Mouse (Mus musculus): ENCODE data around the gene Zfp865.
A peak's percentile ranks its signal among the peaks of the same experiment; 100 is the strongest.
"Not testable (repeated sequence)": the region's sequence is repeated elsewhere in the genome, so short reads cannot be mapped to it uniquely, and the experiment has no call there.

Zfp865 gene

DNA sequence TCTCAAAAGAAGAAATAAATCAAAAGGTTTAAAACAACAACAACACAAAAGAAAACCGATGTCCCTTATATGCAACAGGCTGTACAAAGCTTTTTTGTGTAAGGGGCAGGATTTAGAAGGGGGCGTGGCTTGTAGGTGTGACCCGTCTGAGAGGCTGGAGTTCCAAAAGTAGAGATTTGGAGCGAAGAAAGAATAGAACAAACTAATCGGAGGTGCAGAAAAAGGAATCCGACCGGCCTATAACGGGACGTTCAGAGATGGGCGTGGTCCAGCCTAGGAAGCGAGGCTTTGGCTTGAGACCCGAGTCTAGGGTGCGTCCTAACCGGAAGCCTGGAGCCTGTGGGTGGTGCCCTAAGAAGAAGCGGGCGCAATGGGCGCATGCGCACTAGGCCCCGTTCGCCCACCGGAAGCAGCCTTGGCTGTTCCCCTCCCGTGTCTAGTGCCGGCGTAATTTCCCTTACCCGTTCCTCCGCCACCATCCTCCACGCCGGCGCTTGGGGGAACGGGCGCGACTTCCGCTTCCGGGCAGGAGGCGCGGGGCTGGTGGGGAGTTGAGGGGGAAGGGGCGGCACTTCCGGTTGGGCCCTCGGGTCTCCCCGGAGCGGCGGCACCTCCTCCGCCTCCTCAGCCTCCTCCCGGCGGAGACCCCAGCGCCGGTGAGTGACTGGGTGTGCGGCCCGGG is at the start of gene Zfp865, which contains the start of gene Ccdc106:
TSS of gene Zfp865 (plus strand) at position 377 of the 682 bp plus-strand sequence.
TSS of gene Ccdc106 (plus strand) at position 554 of the 682 bp plus-strand sequence.
- DNase-seq, result peak; percentile 99 to 100

DNA sequence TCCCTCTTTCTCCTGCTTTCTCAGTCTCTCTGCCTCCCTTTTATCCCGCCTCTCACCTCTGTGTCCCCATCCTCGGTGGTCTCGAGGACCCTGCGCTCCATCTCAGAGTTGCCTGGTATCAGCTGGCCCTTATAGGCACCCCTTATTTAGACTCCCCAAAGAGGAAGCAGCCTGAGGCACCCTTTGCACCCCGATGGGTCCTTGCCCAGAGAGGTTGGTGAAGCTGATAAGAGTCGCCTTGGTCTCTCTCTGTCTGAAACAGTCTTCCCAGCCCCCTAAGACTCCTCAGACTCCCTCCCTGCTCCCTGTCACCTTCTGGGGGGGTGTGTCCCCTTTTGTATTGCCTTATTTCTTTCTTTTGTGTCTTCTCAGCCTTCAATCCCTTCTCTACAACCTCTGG is 49.1 kb upstream of the Zfp865 start, which contains the start of gene Sbk3:
TSS of gene Sbk3 (minus strand) at position 101 of the 400 bp plus-strand sequence.
- no peak for DNase-seq

GRCm38 (mm10) chr7:4971710-4972109 is 48.5 kb upstream of the Zfp865 start:
- peak; percentile 50 to 75 for DNase-seq

- DNase-seq, result peak; percentile 60 to 77
Measured at GRCm38 (mm10) chr7:4972321-4973047, 47.7 kb upstream of the Zfp865 start.

DNA sequence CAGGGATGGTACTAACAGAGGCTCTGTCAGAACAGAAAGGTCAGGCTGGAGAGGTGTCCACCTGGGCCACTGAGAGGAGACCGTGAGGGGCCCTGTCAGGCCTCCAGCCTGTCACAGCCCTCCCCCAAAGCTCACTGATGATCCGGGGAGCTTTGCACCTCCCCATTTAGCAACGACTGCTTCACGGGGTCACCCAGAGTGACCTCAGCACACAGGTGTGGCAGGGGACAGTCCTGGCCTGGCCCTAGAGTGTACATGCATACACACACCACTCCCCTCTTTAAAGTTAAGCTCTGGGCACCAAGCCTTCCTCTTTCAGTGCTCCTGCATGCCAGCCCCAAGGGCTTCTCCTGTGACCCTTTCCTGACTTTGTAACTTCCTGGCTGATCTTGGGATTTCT is 44.7 kb upstream of the Zfp865 start:
- no peak for DNase-seq

DNA sequence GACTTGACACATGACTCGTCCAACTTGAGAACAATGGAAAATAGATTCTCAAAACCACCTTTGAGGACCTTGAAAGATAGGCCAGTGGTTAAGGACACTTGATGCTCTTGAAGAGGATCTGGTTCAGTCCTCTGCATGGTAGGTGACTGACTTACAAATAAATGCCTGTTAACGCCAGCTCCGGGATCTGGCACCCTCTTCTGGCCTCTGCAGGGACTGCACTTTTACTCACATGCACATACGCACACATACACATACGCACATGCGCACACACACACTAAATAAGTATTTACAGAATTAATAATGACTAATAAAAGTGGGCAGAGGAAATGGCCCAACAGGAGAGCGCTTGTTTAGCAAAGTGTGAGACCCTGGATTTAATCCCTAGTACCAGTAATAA is 43.3 kb upstream of the Zfp865 start:
- no peak for DNase-seq

DNA sequence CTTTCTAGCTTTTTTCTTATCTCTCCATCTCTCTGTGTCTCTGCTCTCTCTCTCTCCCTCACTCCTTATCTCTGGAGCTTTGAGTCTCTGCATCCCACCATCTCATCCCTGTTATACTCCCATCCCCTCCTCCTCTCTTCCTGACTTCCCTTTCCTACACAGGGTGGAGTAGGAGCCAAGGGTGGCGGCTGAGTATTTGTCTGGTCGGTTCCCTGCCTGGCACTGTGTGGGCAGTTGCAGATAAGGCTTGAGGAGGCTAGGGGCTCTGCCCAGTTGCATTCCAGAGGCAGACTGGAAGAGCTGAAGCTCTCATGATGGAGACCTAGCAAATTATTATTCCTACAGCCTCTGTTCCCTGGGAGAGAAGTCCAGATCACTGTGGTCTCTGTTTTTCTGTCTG is 31.9 kb upstream of the Zfp865 start:
- DNase-seq, result peak in 1 of 2 experiments; percentile 42

DNA sequence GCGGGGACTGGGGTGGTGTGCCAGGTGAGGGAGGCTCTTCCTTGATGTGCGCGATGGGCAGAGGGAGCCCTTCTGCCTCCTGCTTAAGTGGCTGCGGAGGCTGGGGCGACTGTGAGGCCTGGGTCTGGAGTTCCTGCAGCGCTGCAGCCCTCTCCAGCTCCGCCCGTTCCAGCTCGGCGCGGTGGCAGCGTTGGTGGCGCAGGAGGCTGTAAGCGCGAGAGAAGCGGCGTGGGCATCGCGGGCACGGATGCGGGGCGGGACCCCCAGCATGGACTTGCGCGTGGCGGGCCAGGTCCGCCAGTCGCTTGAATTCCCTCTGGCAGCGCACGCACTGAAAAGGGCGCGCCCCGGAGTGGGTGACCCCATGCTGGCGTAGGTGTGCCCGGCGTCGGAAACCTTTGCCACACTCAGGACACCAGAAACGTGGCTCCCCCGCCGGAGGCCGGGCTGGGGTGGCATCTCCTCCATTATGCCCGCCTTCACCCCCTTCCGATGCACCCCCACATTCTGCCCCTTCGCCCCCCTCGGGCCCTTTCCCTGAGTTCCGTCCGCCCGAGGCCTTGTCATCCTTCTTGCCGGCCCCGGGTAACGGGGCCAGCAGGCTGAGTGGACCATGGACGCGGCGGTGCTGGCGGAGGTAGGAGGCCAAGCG is 26.7 kb upstream of the Zfp865 start:
- no peak for DNase-seq

DNA sequence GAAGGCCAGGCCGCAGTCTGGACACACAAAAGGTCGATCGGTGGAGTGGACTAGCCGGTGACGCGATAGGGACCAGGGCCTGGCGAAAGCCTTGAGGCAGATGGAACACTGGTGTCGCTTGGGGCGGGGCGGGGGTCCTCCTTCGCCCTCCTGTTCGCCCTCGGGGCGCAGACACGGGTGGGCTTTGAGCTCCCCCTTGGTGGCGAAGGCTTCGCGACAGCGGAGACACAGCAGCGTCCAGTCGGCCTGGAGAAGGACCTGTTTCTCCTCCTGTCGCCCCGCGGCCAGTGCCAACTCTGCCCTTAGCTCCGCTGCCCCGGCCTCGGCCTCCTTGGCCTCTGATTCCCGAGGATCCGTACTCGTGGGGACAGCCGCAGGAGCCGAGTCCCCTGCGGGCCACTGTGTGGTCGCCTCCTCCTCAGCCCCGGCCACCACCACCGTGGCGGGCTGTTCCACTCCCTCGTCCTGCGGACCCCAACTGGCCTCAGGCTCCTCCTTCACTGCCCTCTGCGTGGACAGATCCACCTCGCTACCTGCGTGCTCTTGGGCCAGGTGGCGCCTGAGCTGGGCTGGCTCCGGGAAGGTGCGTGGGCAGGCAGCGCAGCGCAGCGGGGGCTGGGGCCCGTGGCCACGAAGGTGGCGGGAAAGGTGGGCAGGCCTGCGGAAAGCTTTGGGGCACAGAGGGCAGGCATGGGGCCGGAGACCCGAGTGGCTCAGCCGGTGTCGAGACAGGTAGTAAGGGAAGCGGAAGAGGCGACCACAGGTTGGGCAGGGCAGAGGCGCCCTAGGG is 26.0 kb upstream of the Zfp865 start:
- no peak for DNase-seq

DNA sequence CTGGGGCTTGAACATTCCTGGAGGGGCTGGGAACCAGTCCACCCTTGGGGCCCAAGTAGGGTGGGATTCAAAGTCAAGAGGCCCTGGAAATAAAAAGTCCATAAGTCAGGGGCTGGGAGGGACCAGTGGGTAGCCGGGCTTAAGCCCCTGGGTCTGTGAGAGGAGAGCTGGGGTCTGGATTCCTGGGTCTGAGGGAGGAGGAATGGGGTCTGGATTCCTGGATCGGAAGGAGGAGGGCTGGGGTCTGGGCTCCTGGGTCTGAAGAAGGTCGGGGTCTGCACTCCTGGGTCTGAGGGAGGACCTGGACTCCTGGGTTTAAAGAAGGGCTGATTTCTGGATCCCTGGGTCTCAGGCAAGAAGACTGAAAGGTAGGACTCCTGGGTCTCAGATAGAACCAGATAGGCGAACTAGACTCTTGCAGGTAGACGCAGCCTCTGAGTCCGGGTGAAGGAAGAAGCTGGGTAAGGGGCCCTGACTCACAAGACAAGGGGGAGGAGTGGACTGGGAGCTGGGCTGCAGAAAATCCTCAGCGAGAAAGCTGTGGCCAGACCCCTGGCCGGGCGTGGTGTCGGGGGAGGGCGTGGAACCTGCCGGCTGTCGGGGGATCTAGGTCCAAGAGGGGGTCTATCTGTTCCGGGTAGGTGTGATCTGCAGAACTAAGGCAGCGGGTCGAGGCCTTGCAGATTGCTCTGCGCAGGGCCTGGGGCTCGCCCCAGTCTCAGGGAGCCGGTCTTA is 24.7 kb upstream of the Zfp865 start:
- no peak for DNase-seq

GRCm38 (mm10) chr7:4996003-4996895 is 23.9 kb upstream of the Zfp865 start, which contains the start of gene Zfp579:
Gene Zfp579, minus strand, starts transcription at chr7:4996158.
- DNase-seq, result peak; percentile 94 to 96

DNA sequence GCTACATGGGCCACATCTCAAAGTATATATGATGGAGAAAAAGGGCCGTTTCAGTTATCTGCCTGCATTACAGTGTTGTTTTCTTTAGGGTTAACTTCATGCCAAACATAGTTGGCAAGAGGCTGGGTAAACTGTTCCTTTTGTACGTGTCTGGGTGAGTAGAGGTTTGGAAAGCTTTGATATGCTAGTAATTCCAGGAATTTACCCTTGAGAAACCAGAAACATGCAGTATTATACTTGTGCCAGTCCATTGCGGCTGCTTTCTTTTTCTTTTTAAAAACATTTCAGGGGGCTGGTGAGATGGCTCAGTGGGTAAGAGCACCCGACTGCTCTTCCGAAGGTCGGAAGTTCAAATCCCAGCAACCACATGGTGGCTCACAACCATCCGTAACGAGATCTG is 23.2 kb upstream of the Zfp865 start:
- DNase-seq, result no peak

GRCm38 (mm10) chr7:4999876-5000275 is 20.3 kb upstream of the Zfp865 start:
- DNase-seq, result peak in 1 of 2 experiments; percentile 46

DNA sequence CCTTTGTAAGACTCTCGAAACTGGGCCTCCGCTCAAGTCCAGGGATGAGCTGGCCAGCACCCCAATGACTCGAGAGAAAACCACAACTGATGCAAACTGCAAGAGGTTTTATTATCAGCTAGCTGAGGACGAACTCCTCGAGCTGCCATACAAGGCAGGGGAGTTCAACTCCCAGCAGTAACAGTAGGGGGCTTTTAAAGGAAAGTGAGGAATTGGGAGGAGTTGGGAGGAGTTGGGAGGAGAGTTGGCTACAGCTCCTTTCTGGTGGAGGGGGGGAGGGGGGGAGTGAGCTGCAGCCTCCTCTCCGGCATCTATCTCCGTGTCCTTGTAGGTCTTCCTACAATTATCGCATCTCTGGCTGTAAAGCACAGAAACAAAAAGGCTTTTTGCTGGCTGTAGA is 17.3 kb upstream of the Zfp865 start:
- DNase-seq, result not testable (repeated sequence)

DNA sequence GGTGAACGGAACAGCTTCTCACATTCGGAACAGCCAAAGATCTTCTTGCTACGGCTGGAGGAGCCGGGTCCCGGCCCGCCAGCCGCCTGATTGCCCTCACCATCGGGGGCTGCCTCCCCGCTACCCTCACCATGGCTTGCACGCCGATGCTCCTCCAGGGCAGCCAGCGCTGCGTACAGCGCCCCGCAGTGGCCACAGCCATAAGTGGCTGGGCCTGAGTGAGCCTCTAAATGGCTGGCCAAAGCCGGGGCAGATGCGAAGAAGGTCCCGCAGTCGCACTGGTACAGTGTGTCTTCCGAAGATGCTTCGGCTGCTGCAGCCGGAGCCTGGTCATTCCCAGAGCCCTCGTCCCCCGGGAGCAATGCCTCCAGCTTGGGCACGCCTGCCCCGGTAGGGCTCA is 11.9 kb upstream of the Zfp865 start:
- DNase-seq, result no peak

DNA sequence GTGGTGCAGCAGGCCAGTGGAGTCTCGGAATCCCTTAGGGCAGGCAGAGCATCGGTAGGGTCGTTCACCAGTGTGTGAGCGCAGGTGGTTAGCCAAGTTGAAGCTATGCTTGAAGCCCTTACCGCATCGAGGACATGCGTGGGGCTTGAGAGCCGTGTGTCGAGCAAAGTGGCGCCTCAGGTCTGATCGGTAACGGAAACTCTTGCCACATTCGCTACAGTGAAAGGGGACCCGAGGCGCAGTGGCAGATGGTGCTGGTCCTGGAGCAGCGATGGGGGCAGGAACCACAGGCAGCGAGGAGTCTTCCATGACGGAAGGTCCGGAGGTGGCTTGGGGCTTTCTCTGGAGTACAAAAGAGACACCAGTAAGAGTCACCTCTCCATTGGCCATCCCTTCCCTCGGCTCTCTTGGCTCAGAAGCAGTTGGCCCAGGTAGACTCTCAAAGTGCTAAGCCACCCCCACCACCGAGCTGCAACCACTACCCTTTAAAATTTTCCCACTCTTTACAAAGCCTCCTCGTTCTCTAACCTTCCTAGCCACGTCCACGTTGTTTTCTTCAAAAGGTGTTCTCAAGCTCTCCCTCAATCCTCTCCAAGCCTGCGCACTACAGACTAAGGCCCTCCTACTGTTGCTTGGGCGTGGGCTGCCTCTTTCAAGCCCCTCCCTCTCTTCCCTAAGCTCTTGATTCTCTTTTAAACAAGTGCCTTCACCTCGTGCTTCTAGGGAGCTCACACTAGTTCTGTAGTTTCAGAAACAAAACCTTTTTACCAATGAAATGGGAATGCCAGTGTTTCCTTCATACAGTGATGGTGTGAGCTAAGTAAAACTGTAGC is 7.3 kb upstream of the Zfp865 start:
- DNase-seq, result peak in 1 of 2 experiments; percentile 41

- DNase-seq, result peak; percentile 97 to 98
Measured at GRCm38 (mm10) chr7:5014251-5015117, 5.7 kb upstream of the Zfp865 start, which contains the start of the genes Zfp524 and Fiz1. Gene Zfp524, plus strand, starts transcription at chr7:5014415. Gene Fiz1, minus strand, starts transcription at chr7:5014697.

DNA sequence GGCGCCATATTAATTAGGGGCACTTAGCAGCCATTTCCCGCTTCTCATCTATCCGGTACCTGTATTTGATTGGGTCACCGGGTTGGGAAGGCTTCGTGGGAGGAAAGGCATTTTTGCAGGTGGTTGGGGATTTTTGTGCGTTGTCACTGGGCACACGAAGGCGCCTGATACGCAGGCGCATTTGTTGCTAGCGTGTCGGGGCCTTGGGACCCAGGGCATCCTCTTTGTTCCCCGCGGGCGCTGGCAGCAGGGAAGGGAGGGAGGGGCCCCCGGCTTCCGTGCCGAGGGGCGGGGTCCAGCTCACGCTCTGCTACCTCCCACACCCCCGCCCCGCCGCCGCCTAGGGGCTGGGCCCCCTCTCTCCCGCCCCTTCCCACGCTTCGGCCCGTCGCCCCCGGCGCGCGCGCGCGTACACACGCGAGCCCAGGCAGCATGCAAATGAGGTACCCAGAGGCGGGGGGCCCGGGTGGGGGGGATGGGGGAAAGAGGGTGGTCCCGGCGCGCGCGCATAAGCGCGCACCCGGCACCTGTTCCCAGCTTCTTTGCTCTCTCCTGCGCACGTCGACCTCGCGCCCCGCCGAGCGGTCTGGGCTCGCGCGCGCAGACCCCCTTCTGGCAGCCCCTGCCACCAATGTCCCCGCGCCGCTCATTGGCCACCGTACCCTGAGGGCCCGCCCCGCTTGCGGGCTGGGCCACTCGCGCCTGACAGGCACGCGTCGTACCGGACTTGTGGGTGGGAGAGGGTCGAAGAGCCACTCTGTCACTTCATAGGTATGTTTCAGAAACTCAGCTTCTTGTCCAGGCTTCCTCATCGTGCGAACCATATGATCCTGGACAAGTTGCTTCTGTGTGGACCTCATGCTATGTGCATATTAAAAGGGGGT is 4.8 kb upstream of the Zfp865 start, which contains the start of gene Gm44973:
TSS of gene Gm44973 (plus strand) at position 379 of the 884 bp plus-strand sequence.
- peak; percentile 95 to 98 for DNase-seq
